Mouse (Mus musculus) hindbrain, postnatal 0 days (tissue): ENCODE data around the gene Pwwp2a. TPM values are rescaled to one million over a fixed set of nuclear protein-coding genes. Genes with fewer than 3 reads are reported as not detected.

Source experiments
- ATAC-seq: fragments of 200-750 bp; cut with Nextera tagmentation; 2 replicates; pipeline ENCODE4 v1.8.0; 2017; ENCODE audit warnings: mild to moderate bottlenecking, moderate TSS enrichment, moderate library complexity
- DNase-seq: peaks from one replicate; pipeline ENCODE4 v3.0.0-alpha.2; 2015; ENCODE audit warnings: low spot score
- H3K27ac ChIP-seq: fragments of 300-500 bp; sonication (generic); 2 replicates; pipeline ENCODE4 v1.5.1; 2014; ENCODE audit warnings: mild to moderate bottlenecking
- H3K27me3 ChIP-seq: fragments of 300-500 bp; sonication (generic); 2 replicates; pipeline ENCODE4 v1.6.1; 2014; ENCODE audit warnings: low read length, mixed read lengths; ENCODE audit not compliant: insufficient read depth
- H3K36me3 ChIP-seq: fragments of 300-500 bp; sonication (generic); 2 replicates; pipeline ENCODE4 v1.6.1; 2014; ENCODE audit warnings: low read length, mixed read lengths; ENCODE audit not compliant: insufficient read depth
- H3K4me1 ChIP-seq: fragments of 300-500 bp; sonication (generic); 2 replicates; pipeline ENCODE4 v1.6.1; 2014; ENCODE audit warnings: antibody characterized with exemption, low read length, mixed read lengths; ENCODE audit not compliant: insufficient read depth
- H3K4me2 ChIP-seq: fragments of 300-500 bp; sonication (generic); 2 replicates; pipeline ENCODE4 v1.6.1; 2014; ENCODE audit warnings: low read depth, mild to moderate bottlenecking, low read length, moderate library complexity, mixed read lengths
- H3K4me3 ChIP-seq: fragments of 300-500 bp; sonication (generic); 2 replicates; pipeline ENCODE4 v1.5.1; 2014; ENCODE audit warnings: low read length
- H3K9ac ChIP-seq: fragments of 300-500 bp; sonication (generic); replicated peaks from 2 replicates; pipeline ENCODE4 v1.6.1; 2014; ENCODE audit warnings: mild to moderate bottlenecking, low read length, moderate library complexity, mixed read lengths
- H3K9me3 ChIP-seq: fragments of 300-500 bp; sonication (generic); 2 replicates; pipeline ENCODE4 v1.6.1; 2016; ENCODE audit warnings: low read length, mixed read lengths
- CTCF ChIP-seq: IDR thresholded peaks from 2 replicates; pipeline ENCODE4 v1.5.1; 2016; ENCODE audit warnings: antibody characterized with exemption, control low read depth, low read depth
- WGBS: fragments of 180-500 bp; shearing (Covaris S2); extraction: QIAGEN DNeasy Blood & Tissue Kit; methylation state at CpG from one replicate; pipeline ENCODE4 v1.1.7; 2014; 5-methylcytosine and 5-hydroxymethylcytosine counted together
- polyA plus RNA-seq: library from polyadenylated mRNA; unstranded; fragments of >200 nt; fragmentation: Nextera tagmentation; extraction: Ambion mirVana; gene quantifications from 2 replicates; pipeline ENCODE4 v1.2.1, GENCODE M21; 2015
- total RNA-seq: library from RNA; depleted of rRNA; stranded (reverse); fragments of >200 nt; gene quantifications from 2 replicates; pipeline ENCODE4 v1.2.3, GENCODE M21; 2014

Pwwp2a gene
- total and polyA plus RNA-seq, 2 experiments from 2014 or later: 19.4 to 25.4 TPM

DNA sequence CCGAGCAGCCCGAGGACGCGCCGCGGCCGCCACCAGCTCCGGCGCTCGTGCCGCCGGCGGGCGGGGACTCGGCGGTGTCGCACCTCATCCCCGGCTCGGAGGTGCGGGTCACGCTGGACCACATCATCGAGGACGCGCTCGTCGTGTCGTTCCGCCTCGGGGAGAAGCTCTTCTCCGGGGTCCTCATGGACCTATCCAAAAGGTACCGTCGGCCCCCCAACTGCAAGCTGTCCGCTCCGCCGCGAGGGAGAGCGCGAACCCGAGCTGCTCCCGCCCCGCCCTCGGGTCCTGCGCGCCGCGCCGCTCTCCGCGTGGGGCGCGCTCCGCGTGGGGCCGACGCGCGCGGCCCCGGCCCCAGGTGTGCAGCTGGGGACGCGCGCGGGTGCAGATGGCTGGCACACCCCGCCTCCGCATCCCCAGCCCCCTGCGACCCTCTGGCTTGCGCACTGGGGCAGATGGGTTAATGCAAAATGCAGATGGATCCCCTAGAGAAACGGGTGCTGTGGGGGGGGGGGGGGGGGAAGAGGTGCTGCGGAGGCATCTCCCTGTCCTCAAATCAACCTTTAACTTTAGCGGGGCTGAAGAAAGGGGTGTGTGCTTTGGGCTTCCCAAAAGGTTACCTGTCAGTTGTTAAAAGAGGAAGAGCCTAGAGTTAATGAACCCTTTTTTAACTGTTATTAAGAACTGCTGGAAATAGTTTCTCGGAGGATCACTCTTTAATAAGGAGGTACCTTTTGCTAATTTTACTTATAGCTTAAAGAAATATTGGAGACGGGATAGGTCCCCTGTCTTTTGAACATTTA, 818 bp downstream of the Pwwp2a start:
- under 1% methylated on average over 71 of the region's 72 CpGs for WGBS
- no peaks in the 10 kb centered on the region for H3K9me3 ChIP-seq
- peak overlapping the region; percentile 79 for H3K4me2 ChIP-seq
- peak; percentile 25 for ATAC-seq
- peak; percentile 85 for DNase-seq
- no peaks in the 10 kb centered on the region for H3K27me3 ChIP-seq
- H3K36me3 ChIP-seq: 0 out of 2 replicates have a peak, but pooled peaks cover 3% of the 10 kb centered on the region
- peaks cover 6% of the 10 kb centered on the region; the same call in 1 of the 2 replicates for H3K4me1 ChIP-seq
- peak overlapping the region; percentile 97 for H3K27ac ChIP-seq
- H3K9ac ChIP-seq: peak overlapping the region; percentile 97
- H3K4me3 ChIP-seq: peak overlapping the region; percentile 96
- TF ChIP-seq CTCF: no peak

DNA sequence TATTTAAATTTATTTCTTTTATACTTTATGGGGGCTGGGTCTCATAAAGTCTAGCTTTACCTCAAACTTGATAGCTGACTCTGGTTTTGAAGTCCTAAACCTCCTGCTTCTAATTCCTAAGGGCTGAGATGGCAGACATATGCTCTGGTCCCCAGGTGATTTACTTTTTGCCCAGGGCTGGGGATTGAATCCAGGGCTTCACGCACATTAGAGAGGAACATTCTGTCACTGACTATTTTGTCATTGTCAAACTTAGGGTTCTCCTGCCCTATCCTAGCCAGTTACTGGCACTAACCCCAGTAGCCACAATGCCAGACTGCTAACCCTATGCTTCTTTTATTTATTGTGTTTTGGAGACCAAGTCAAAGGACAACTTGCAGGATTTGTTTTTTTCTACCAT, 7.1 kb downstream of the Pwwp2a start:
- DNase-seq (no peak), ATAC-seq (no peak)
- Histone ChIP-seq H3K36me3 (peaks cover 21% of the 10 kb centered on the region), H3K4me3 (no peak overlapping the region), H3K27me3 (no peaks in the 10 kb centered on the region), H3K27ac (no peak overlapping the region), H3K9me3 (no peaks in the 10 kb centered on the region), H3K4me2 (no peak overlapping the region), H3K9ac (no peak overlapping the region), H3K4me1 (no peaks in the 10 kb centered on the region)
- 57% methylated on average over 1 of the region's 1 CpGs for WGBS
- TF ChIP-seq CTCF: no peak

DNA sequence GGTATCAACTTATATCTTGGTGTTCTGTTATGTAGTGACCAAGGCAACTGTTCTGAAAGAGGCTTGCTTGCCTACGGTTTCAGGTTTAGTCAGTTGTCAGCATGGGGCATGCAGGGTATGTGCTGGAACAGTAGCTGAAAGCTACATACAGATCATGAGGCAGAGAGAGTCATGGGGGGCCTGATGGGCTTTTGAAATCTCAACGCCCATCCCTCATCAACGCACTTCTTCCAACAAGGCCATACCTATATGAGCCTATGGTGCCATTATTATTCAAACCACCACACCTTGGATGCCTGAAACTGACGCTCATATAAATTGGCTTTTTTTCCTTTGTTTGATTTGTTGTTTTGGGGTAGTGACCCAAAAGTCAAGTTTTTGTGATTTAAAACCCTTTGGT, 14.8 kb downstream of the Pwwp2a start:
- H3K27ac ChIP-seq: no peak overlapping the region
- H3K36me3 ChIP-seq: peaks cover 18% of the 10 kb centered on the region
- WGBS: 83% methylated on average over 4 of the region's 4 CpGs
- no peak overlapping the region for H3K4me3 ChIP-seq
- DNase-seq: no peak
- H3K9me3 ChIP-seq: no peaks in the 10 kb centered on the region
- H3K4me1 ChIP-seq: no peaks in the 10 kb centered on the region
- no peak for TF ChIP-seq CTCF
- H3K27me3 ChIP-seq: no peaks in the 10 kb centered on the region
- H3K4me2 ChIP-seq: no peak overlapping the region
- no peak overlapping the region for H3K9ac ChIP-seq
- no peak for ATAC-seq

DNA sequence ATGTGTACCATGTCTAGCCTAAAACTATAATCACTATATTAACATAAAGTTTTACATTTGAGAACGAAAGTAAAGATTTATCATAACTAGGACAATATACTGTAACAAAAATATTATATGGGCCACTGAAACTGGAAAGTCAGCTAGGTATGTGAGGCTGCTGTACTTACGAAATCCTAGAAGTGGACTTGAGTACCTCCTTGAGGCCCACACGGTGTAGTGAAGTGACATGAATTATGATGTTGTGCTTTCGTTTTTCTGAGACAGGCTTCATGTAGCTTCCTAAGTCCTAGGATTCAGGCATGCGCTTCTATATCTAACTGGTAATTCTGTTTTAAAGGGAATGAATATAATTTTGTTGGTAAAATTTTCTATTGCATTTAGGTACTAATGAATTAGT, 16.8 kb downstream of the Pwwp2a start:
- Histone ChIP-seq H3K27ac (no peak overlapping the region), H3K4me3 (no peak overlapping the region), H3K27me3 (no peaks in the 10 kb centered on the region), H3K9ac (no peak overlapping the region), H3K4me1 (no peaks in the 10 kb centered on the region), H3K9me3 (no peaks in the 10 kb centered on the region), H3K4me2 (no peak overlapping the region), H3K36me3 (peaks cover 12% of the 10 kb centered on the region; the same call in 1 of the 2 replicates)
- ATAC-seq (no peak), DNase-seq (no peak)
- WGBS: 91% methylated on average over 5 of the region's 5 CpGs
- TF ChIP-seq CTCF: no peak

DNA sequence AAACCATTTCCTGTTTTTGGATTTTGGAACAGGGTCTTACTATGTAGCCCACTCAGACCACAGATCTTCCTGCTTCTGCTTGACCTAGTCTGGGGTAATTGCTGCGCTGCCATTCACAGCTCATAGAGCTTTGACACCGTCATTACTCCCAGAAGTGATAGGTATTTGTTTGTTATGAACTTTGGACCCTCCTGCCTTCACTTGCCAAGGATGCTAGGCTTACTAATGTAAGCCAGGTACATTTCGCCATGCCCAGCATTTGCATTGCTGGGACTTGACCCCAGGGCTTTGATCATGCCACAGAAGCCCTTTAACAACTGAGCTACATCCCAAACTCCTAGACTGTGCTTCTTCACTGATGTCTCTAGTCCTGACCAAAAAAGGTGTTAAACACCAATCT, 18.5 kb downstream of the Pwwp2a start:
- no peak for ATAC-seq

DNA sequence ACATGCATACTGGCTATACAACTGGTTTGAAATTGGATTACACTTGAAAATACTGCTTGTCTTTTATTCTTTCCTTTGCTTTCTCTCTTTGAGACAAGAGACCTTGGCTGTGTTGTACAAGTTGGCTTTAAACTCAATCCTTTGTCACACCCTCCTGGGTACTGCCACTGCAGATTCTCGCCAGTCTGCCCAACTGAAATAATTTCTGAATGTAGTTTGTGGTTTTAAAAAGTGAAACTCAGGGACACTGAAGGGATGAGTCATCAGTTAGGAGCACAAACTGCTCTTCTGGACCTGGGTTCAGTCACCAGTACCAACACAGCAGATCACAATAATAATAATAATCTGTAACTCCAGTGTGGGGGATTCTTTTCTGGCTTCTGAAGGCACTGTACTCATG, 21.8 kb downstream of the Pwwp2a start:
- DNase-seq (no peak), ATAC-seq (no peak)
- no peaks in the 10 kb centered on the region for H3K4me1 ChIP-seq
- peaks cover 20% of the 10 kb centered on the region; the same call in 1 of the 2 replicates for H3K36me3 ChIP-seq
- no peak overlapping the region for H3K4me3 ChIP-seq
- H3K27ac ChIP-seq: no peak overlapping the region
- TF ChIP-seq CTCF: no peak
- H3K9ac ChIP-seq: no peak overlapping the region
- H3K27me3 ChIP-seq: no peaks in the 10 kb centered on the region
- H3K4me2 ChIP-seq: no peak overlapping the region
- no peaks in the 10 kb centered on the region for H3K9me3 ChIP-seq
- WGBS: 72% methylated on average over 1 of the region's 1 CpGs

More for the DNA sequence above, 18.5 kb downstream of the Pwwp2a start:
- Histone ChIP-seq H3K27ac (no peak overlapping the region), H3K4me1 (no peaks in the 10 kb centered on the region), H3K36me3 (peaks cover 21% of the 10 kb centered on the region; the same call in 1 of the 2 replicates), H3K9ac (no peak overlapping the region), H3K9me3 (no peaks in the 10 kb centered on the region), H3K4me3 (no peak overlapping the region), H3K27me3 (no peaks in the 10 kb centered on the region), H3K4me2 (no peak overlapping the region)
- WGBS: 96% methylated on average over 3 of the region's 3 CpGs
- TF ChIP-seq CTCF: no peak
- no peak for DNase-seq

DNA sequence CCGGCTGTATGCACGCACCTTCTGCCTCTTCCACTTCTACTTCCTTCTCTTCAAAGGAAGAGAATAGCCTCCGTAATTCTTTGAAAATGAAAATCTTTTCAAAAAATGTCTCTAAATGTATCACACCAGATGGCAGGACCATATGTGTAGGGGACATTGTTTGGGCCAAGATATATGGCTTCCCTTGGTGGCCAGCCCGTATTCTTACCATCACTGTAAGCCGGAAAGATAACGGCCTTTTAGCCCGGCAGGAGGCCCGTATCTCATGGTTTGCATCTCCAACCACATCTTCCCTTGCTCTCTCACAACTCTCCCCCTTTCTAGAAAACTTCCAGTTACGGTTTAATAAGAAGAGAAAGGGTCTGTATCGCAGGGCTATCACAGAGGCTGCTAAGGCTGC, 24.0 kb downstream of the Pwwp2a start:
- H3K9me3 ChIP-seq: no peaks in the 10 kb centered on the region
- ATAC-seq (no peak), DNase-seq (no peak)
- H3K27ac ChIP-seq: no peak overlapping the region
- peaks cover 20% of the 10 kb centered on the region; the same call in 1 of the 2 replicates for H3K36me3 ChIP-seq
- no peaks in the 10 kb centered on the region for H3K4me1 ChIP-seq
- H3K4me3 ChIP-seq: no peak overlapping the region
- H3K9ac ChIP-seq: no peak overlapping the region
- H3K27me3 ChIP-seq: no peaks in the 10 kb centered on the region
- TF ChIP-seq CTCF: no peak
- 78% methylated on average over 10 of the region's 10 CpGs for WGBS
- no peak overlapping the region for H3K4me2 ChIP-seq
